Mouse (Mus musculus): Measurements from ENCODE around the gene Eif1ad.

DNA sequence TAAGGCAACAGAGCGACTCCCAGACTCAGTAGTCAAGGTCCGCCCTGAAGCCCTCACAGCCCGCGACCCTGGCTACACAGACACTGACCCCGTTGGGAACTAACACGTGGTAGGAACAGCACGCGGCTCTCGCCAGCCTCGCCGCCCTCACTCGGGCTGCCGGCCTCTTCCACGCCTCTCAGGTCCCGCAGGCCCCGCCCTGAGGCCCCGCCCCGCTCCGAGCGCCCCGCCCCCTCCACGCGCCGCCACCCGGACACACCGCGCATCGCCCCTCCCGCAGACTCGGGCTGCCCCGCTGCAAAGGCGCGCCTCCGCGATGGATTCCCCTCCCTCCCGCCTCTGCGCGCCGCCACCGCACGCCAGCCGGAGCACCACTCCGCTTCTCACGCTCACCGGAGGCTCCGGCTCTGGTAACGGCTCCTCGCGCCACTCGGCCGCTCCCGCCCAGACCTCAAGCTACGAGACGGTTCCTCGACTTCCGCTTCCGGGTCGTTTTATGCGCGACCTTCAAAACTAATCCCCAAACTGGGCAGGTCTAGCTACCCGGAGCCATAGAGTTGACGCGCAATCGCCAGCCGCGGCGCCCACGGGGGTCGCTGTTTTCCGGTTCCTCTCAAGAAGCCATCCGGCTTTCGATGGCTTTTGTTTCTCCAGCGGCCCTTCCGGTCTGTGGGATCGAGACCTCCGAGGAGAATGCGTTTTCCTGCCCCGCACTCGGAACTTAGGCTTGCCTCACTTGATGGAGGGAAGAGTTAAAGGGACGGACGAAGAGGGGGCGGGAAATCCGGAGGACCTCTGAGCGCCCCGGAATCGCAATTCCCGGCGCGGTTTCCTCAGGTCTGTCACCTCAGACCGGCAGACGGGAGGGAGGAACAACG is at the start of gene Eif1ad:
- TF ChIP-seq POLR2A (IDR thresholded peaks at IDR 0.05; ENCODE audit: borderline replicate concordance, control insufficient read depth, low read depth, low read length) (peak; percentile 46; the same call in 1 of the 2 replicates), CTCF (IDR thresholded peaks at IDR 0.05; ENCODE audit: control insufficient read depth, insufficient read depth, low read length) (no peak)
